Mouse (Mus musculus) forebrain, embryonic 11.5 days (tissue): ENCODE results near the gene Agtrap. TPM values are rescaled to one million over a fixed set of nuclear protein-coding genes. Genes with fewer than 3 reads are reported as not detected.

Experiments
- ATAC-seq: fragments of 200-750 bp; cut with Nextera tagmentation; replicated peaks from 2 replicates; pipeline ENCODE4 v1.8.0; 2017; ENCODE audit warnings: moderate TSS enrichment; ENCODE audit not compliant: low FRiP score
- DNase-seq: peaks from one replicate; pipeline ENCODE4 v3.0.0-alpha.2; 2017; ENCODE audit warnings: low spot score
- H3K27ac ChIP-seq: fragments of 300-500 bp; sonication (generic); 2 replicates; pipeline ENCODE4 v1.5.1; 2014; ENCODE audit warnings: low read depth, low read length
- H3K27me3 ChIP-seq: fragments of 300-500 bp; sonication (generic); 2 replicates; pipeline ENCODE4 v1.6.1; 2014; ENCODE audit warnings: mild to moderate bottlenecking, low read length, mixed read lengths; ENCODE audit not compliant: control insufficient read depth, insufficient read depth
- H3K36me3 ChIP-seq: fragments of 300-500 bp; sonication (generic); 2 replicates; pipeline ENCODE4 v1.6.1; 2014; ENCODE audit warnings: mild to moderate bottlenecking, low read length, moderate library complexity, mixed read lengths; ENCODE audit not compliant: control insufficient read depth, insufficient read depth
- H3K4me1 ChIP-seq: fragments of 300-500 bp; sonication (generic); replicated peaks from 2 replicates; pipeline ENCODE4 v1.6.1; 2014; ENCODE audit warnings: low read length, mixed read lengths; ENCODE audit not compliant: control insufficient read depth, insufficient read depth
- H3K4me2 ChIP-seq: fragments of 300-500 bp; sonication (generic); 2 replicates; pipeline ENCODE4 v1.6.1; 2014; ENCODE audit warnings: low read depth, mild to moderate bottlenecking, low read length, moderate library complexity, mixed read lengths; ENCODE audit not compliant: severe bottlenecking
- H3K4me3 ChIP-seq: fragments of 300-500 bp; sonication (generic); 2 replicates; pipeline ENCODE4 v1.5.1; 2014; ENCODE audit warnings: low read depth, low read length
- H3K9ac ChIP-seq: fragments of 300-500 bp; sonication (generic); 2 replicates; pipeline ENCODE4 v1.6.1; 2014; ENCODE audit warnings: low read length
- H3K9me3 ChIP-seq: fragments of 300-500 bp; sonication (generic); 2 replicates; pipeline ENCODE4 v1.6.1; 2016; ENCODE audit warnings: low read length, mixed read lengths; ENCODE audit not compliant: control insufficient read depth
- WGBS: fragments of 180-500 bp; shearing (Covaris S2); extraction: QIAGEN DNeasy Blood & Tissue Kit; methylation state at CpG from one replicate; pipeline ENCODE4 v1.1.7; 2014; 5-methylcytosine and 5-hydroxymethylcytosine counted together
- polyA plus RNA-seq: library from polyadenylated mRNA; unstranded; fragments of >200 nt; fragmentation: Nextera tagmentation; extraction: Ambion mirVana; gene quantifications from 2 replicates; pipeline ENCODE4 v1.2.1, GENCODE M21; 2014

Gene Agtrap
- polyA plus RNA-seq, 1 experiment from 2014 or later = 15.0 TPM

GRCm38 (mm10) chr4:148033858-148034410 is 53.9 kb downstream of the Agtrap start:
- Histone ChIP-seq H3K36me3 (no peaks in the 10 kb centered on the region), H3K27ac (no peak overlapping the region), H3K4me2 (no peak overlapping the region), H3K27me3 (no peaks in the 10 kb centered on the region), H3K4me3 (no peak overlapping the region), H3K9ac (no peak overlapping the region), H3K9me3 (no peaks in the 10 kb centered on the region), H3K4me1 (peaks cover 5% of the 10 kb centered on the region)
- ATAC-seq (no peak), DNase-seq (no peak)
- WGBS = 66% methylated on average over 7 of the region's 7 CpGs

- Histone ChIP-seq H3K4me3 (no peak overlapping the region), H3K27ac (no peak overlapping the region), H3K36me3 (peaks cover 3% of the 10 kb centered on the region; the same call in 1 of the 2 replicates), H3K4me1 (no peaks in the 10 kb centered on the region), H3K9me3 (no peaks in the 10 kb centered on the region), H3K27me3 (no peaks in the 10 kb centered on the region), H3K4me2 (no peak overlapping the region), H3K9ac (no peak overlapping the region)
- ATAC-seq (no peak), DNase-seq (no peak)
- 86% methylated on average over 5 of the region's 5 CpGs for WGBS
Observed at GRCm38 (mm10) chr4:148030506-148030905, 57.3 kb downstream of the Agtrap start.

GRCm38 (mm10) chr4:148029297-148029696 is 58.5 kb downstream of the Agtrap start:
- H3K4me3 ChIP-seq = no peak overlapping the region
- no peak overlapping the region for H3K9ac ChIP-seq
- ATAC-seq (no peak), DNase-seq (no peak)
- H3K36me3 ChIP-seq = peaks cover 3% of the 10 kb centered on the region; the same call in 1 of the 2 replicates
- H3K27me3 ChIP-seq = no peaks in the 10 kb centered on the region
- H3K9me3 ChIP-seq = no peaks in the 10 kb centered on the region
- 94% methylated on average over 7 of the region's 7 CpGs for WGBS
- H3K4me1 ChIP-seq = no peaks in the 10 kb centered on the region
- no peak overlapping the region for H3K27ac ChIP-seq
- no peak overlapping the region for H3K4me2 ChIP-seq

Other genes starting within 250 kb of the Agtrap start
- gene Zfp933, start 239.7 kb downstream of the Agtrap start, polyA plus RNA-seq = 6.5 and 8.0 TPM in 2 replicates
- gene Miip, start 219.2 kb downstream of the Agtrap start, polyA plus RNA-seq = 53.6 and 54.1 TPM in 2 replicates
- 15.4 and 17.1 TPM in 2 replicates for gene Fv1, start 219.1 kb downstream of the Agtrap start, polyA plus RNA-seq
- 47.5 and 49.0 TPM in 2 replicates for gene Mfn2, start 183.3 kb downstream of the Agtrap start, polyA plus RNA-seq
- gene Plod1, start 151.3 kb downstream of the Agtrap start, polyA plus RNA-seq = 21.6 and 26.6 TPM in 2 replicates
- 16.3 and 16.7 TPM in 2 replicates for gene 2510039O18Rik, start 147.1 kb downstream of the Agtrap start, polyA plus RNA-seq
- not detected in 2 replicates for gene Nppb, start 102.2 kb downstream of the Agtrap start, polyA plus RNA-seq
- 0.29 TPM in 1 of 2 replicates, not detected in the other for gene Nppa, start 87.3 kb downstream of the Agtrap start, polyA plus RNA-seq
- gene Clcn6, start 49.2 kb downstream of the Agtrap start, polyA plus RNA-seq = 14.6 and 15.5 TPM in 2 replicates
- 25.5 and 27.6 TPM in 2 replicates for gene Mthfr, start 49.0 kb downstream of the Agtrap start, polyA plus RNA-seq
- 68.5 and 75.0 TPM in 2 replicates for gene Mad2l2, start 42.4 kb upstream of the Agtrap start, polyA plus RNA-seq
- gene Draxin, start 42.7 kb upstream of the Agtrap start, polyA plus RNA-seq = 3.8 and 5.0 TPM in 2 replicates
- 10.2 and 13.6 TPM in 2 replicates for gene Fbxo6, start 64.1 kb upstream of the Agtrap start, polyA plus RNA-seq
- gene Fbxo44, start 72.5 kb upstream of the Agtrap start, polyA plus RNA-seq = 44.9 and 45.0 TPM in 2 replicates
- gene Fbxo2, start 72.6 kb upstream of the Agtrap start, polyA plus RNA-seq = 0.87 and 0.91 TPM in 2 replicates
- 2.3 and 3.0 TPM in 2 replicates for gene Disp3, start 199.9 kb upstream of the Agtrap start, polyA plus RNA-seq